Mouse (Mus musculus): ENCODE measurements around the gene Slc38a10.

Gene Slc38a10

DNA sequence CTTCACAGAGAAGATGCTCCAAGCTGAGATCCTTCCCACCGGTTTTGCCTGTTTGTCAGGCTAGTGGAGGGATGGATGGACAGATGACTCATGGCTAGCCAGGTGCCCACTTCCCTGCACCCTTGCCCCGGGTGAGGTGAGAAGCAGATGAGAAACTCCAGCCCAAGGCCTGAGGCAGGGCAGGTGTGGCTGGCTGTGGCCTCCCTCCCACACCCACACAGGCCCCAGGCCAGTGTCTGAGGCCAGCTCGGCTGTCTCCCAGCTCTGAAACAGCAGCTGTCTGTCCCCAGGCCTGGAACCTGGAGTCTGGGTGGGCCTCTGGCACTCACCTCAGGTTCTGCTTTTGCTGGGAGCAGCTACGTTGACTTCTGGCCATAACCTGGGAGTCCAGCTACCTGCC lies 24.8 kb upstream of the Slc38a10 start:
- DNase-seq (ENCODE audit: low spot score in 2 of 2), result no peak

DNA sequence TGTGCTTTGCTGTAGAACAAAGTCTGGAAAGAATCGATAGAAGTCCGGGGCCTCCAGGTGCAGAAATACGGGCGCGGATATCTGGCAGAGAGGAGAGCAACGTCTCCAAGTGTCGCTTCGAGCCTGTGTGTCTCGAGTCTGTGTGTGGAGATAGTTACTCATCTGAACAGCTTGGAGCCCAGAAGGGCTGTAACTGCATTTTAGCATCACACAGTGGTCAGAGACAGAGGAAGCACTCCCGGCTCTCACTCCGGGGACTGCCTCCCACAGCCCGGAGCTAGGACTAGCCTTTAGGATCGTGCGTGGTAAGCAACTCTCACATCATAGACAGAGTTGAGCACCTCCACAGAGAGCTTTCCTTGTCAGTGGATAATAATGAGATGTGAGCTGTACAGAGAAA lies 22.1 kb upstream of the Slc38a10 start:
- DNase-seq (ENCODE audit: low spot score in 2 of 2), result peak; percentile 33 to 42

DNA sequence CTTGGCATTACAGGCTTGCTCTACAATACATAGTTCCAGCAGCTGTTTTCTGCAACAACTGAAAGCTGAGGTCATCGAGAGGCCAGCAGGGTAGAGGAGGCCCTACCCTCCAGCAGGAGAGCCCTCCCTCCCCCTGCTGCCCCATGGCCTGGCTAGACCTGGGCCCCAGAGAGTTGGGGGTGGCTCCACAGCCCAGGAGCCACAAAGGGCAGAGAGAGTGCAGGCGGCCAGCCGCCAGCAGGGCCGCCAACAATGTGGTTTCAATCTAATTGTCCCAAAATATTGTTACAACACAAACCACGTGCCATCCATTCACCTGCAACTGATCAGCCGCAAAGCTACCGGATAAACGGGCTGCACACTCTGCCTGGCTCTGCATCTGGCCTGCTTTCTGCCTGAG lies 20.0 kb upstream of the Slc38a10 start:
- no peak for DNase-seq (ENCODE audit: low spot score in 2 of 2)

DNA sequence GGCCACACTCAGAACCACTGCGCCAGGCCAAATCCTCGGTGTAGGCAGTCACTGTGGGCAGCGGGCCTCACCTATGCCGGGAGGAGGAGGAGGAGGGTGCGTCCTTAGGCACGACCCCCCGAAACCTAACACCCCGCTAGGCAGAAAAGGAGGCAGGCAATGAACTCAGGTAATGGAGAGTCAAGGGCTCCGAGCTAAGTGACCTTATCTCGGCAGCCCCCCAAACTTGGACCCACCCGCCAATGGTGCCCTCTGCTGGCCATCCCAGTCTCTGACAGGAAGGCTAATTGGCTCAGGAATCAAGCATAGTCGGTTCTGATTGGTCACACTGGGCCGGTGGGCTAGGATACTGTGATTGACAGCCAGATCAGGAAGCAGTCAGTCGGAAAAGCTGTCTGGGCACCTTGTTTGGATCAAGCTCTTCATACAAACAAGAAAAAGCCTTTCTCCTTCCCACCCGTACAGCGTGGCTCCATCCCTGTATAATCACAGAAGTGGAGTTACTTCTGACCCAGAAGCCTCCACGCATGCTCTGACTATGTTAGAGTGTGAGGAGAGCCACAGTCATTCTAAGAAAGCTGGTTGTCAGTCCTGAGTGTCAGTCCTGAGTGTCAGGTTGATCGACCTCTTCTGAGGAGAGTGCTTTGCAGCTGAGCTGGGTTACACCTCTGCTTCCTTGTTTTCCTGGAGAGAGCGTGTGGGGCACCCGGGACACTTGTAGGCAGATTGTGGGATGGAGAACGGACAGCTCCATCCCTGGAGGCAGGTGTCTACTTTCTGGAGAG lies 18.3 kb upstream of the Slc38a10 start:
- DNase-seq (ENCODE audit: low spot score in 2 of 2), result peak; percentile 51 to 60

DNA sequence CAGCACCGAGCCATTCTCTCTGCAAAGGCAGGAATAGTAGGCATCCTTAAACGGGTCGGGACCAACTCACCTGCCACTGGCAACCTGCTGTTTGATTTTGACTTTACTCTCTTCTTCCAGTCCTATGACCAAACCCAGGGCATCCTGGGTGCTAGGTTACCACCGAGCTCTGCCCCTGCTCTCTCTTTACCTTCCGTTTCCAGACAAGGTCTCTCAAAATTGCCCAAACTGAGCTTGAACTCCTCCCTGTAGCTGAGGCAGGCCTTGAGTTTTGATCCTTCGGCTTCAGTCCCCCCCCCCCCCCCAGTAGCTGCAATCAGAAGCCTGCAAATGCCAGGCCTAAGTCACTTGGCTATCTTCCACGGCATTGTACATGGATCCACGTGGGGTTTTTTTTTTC lies 17.4 kb upstream of the Slc38a10 start:
- DNase-seq (ENCODE audit: low spot score in 2 of 2), result no peak

DNA sequence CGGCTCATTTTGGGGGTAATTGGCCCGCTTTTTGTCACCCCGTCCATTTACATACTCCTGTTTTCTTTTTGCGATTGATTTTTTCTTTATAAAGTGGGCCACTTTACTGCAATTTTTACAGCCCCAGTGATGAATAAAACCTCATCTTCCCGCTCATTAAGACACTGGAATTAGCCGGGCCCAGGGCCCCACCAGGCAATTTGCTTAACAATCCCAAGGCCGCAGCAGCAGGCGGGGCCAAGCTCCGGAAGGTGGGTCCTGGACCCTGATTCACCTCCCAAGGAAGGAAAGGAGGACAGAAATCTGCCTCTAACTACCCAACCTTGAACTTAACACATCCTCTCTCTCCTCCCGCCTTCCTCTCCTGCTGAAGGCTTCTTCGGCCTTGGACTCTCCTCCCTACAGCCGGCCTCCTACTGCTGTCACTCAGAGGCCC lies 16.8 kb upstream of the Slc38a10 start:
- DNase-seq (ENCODE audit: low spot score in 2 of 2), result no peak

DNA sequence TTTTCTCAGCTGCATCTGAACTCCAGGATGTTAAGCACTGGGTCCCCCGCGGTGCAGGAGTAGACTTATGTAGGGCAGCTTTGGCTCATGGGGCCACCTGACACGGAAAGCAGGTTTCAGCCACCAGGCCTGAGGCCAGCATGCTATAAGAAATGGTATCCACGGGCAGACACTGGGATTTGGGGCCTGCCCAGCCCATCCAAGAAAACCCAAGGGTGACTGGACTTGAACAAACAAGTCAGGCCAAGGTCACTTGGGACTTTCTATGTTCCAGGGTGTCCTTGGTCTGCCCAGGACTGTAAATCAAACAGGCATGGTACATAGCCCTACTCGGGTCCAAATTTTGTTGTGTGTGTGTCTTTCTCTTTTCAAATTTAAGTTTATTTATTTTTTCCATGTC lies 15.9 kb upstream of the Slc38a10 start:
- DNase-seq (ENCODE audit: low spot score in 2 of 2), result no peak

DNA sequence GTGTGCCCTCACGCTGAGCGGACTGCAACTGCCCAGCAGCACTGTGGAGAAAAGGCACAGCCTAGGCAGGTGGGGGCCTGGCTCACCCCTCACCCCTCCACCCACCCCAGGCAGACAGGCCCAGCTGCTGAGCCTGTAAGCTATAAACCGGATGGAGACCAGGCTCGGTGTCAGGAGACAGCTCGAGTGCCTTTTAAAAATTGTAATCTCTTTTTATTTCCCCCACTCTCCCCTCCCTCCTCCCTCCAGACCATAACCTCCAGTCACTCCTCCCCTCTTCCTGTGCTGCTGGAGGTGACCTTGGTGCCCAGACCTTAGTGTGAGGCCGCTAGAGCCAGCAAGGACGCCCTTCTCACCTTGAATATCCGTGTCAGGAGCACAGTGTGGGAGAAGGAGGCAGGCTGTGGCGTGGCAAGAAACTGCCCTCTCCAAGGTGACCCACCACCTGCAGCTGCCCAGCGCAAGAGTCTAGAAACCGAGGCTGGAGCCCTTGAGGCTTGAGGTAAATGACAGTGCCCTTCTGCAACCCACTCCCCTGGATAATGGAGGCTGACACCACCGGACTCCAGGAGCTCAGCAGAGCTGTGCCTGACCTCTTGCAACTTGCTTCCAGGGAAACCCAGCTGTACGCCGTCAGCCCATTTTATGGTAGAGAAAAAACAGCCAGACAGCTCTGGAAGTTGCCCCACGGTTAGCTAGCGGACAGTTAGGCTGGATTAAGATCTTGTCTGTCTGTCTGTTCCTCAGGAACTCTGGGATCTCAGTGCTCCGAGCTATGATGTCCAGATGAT lies 13.5 kb upstream of the Slc38a10 start:
- DNase-seq (ENCODE audit: low spot score in 2 of 2), result no peak

DNA sequence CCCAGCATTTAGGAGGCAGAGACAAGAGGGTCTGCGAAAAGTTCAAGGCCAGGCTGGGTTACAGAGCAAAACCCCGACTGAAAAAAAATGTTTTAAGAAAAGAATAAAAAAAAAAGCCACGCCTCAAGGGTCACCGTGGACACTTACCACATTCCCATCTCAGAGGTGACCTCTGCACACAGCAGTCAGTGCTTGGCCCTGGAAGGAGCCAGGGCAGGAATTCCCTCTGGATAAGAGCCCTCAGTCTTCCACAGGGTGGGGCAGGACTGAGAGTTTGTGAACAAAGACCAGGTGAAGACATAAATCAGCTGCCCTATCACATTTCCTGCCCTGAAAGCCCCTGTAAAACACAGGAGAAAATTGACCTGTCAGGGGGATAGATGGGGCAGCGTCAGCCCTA lies 12.9 kb upstream of the Slc38a10 start:
- no peak for DNase-seq (ENCODE audit: low spot score in 2 of 2)

DNA sequence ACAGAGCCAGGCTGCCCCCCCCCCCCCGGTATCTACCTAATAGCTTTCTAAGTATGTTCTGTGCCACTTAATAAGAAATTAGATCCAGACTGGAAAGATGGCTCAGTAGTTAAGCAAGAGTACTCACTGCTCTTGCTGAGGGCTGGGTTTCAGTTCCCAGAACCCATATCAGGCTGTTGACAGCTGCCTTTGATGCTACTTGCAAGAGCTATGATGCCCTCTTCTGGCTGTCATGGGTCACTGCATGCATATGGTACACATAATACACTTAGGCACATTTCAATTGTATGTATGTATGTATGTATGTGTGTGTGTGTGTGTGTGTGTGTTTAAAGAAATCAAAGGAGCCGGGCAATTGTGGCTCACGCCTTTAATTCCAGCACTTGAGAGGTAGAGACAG lies 12.1 kb upstream of the Slc38a10 start:
- no peak for DNase-seq (ENCODE audit: low spot score in 2 of 2)

DNA sequence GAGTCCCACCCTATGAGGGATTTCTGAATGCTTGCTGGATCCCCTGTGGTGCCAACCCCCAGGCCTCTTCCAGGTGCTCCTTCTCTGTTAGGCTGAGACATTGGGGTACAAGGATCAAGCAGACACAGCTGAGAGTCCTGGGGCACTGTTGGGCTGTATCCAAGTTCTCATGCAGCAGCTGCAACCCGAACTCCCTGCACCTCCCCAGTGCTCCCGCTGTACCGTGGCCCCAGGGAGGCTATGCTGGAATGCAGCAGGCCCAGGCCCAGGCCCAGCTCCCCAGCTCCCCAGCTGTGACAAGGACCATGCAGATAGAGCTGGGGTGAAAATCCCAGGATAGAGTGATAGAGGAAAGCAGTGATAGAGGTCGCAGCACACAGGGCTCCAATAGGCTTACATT lies 10.1 kb upstream of the Slc38a10 start:
- no peak for DNase-seq (ENCODE audit: low spot score in 2 of 2)

DNA sequence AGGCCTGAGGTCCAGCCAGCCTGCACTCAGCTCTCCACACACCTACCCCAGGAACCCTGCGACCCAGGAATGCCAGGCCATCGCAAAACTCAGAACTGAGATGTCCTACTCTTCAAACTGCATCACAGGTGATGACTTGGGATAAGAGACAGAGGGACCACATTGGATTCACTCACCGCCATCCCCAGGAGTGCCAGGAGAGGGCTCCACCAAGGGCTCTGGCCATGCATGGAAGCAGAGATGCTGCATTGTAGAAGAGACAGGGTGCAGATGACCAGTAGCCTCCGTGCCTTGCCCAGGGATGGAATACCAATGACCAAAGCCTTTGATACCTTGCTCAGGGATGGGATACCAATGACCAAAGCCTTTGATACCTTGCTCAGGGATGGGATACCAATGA lies 9.3 kb upstream of the Slc38a10 start:
- no peak for DNase-seq (ENCODE audit: low spot score in 2 of 2)

DNA sequence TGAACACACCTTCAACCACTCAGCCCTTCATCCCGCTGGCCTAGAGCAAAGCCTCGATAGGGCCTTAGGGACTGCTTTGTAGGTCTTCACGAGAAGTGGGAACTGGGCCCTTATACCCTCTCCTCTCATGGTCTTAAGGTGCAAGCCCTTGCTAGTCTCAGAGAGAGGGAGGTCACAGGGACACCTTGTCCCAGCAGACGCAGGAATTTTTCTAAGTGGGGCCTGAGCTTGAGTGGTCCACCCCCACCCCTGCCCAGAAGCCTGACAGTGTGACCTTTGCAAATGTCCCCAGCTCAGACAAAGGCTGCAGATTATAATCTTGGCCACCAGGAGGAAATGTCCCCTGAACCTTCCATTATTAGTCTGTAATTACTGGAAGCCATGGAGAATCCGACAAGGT lies 8.5 kb upstream of the Slc38a10 start:
- DNase-seq (ENCODE audit: low spot score in 2 of 2), result no peak

DNA sequence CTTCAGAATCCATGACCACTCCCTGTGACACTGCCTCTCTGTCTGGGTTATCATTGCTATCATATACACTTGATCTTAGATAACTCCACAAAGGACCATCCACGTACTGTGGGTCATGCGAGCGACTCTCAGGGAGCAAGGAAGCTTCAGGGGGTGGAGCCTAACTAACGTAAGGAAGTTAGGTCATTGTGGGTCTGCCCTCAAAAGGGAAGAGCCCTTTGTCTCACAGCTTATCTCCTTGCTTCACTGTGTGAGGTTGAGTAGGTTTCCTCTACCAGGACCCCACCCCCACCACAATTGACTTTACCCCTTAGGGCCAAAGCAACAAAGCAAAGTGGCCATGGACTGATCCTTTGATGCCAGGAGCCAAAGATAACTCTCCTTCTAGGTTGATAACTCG lies 7.7 kb upstream of the Slc38a10 start:
- no peak for DNase-seq (ENCODE audit: low spot score in 2 of 2)

DNA sequence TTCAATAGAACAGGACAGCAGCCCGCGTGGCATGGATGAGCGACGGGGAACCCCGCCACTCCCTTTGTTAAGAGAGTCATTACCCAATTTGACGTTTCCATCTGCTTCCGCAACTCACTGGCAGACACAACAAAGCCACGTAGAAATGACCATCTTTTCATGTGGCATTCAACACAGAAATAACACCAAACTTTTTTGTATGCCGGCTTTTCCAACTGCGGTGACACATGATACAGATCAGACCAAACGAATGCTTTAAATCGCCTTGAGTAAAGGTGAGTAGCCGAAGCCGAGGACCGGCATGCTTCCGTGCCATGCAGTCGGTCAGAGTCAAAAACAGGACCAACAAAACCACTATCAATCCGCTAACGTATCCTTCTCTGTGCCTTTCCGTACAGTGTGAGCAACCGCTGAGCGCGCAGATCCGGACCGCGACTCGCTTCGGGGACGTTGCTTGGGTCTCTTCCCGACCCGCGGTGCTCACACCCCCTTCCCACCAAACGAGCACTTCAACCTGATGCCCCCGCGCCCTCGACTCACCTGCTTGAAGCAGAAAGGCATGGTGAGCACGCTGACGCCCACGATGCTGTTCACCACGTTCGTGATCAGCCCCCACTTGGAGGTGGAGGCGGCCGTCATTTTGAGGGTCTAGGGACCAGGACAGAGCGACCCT lies 570 bp downstream of the Slc38a10 start:
- DNase-seq (ENCODE audit: low spot score in 2 of 2), result peak; percentile 15 to 34

DNA sequence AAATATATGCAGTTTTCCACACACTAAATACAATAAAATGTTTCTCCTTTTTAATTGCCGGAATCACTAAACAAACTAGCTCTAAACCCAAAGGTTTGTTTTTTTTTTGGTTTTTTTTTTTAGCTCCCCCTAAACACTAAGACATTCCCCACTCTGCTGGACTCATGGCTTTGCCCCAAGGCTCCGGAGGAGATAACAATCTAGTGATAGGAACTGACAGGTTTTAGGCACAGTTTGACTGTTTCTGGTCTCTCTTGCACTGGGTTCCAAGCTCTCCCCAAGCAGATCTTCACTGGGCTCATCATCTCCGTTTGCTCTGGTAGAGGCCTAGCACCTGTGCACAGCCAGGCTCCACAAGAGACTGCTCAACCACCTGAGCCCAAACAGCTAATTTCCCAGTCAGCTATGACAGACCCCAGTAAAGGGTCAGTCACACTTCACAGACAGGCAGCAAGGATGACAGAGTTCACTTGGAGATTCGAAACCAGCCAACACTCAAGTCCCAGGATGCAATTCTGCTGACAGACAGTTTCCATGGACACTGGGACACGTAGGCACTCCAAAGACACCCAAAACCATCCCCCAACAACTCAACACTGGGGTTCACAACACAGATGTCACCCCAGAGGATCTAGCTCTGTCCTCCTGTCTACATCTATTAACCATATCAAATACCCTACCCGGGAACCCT lies 1.5 kb downstream of the Slc38a10 start:
- no peak for DNase-seq (ENCODE audit: low spot score in 2 of 2)

DNA sequence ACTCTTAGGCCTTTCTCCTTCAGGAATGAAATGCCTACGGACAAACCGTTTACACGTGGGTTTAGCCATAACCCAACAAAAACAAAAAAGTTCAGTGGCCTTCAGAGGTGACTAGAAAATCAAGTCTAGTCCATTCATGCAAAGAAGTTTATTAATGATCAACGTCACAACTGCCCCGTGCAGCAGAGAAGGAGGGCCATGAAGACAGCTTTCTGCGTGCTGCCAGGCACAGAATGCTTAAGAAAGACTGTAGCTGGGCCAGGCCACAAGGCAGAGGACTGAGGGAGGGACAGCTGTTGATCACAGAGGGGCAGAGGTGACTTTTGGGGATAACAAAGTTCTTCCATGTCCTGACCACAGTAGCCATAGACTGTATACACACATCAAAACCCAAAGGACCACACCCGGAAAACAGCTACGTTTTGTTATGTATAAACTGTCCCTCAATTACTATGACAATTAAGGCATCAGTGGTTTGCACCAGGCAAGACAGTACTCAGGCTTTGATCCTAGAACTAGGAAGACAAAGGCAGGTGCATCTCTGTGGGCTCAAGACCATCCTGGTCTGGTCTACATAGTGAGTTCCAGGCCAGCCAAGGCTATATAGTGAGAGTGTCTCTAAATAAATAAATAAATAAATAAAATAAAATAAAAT lies 2.8 kb downstream of the Slc38a10 start:
- DNase-seq (ENCODE audit: low spot score in 2 of 2), result no peak

DNA sequence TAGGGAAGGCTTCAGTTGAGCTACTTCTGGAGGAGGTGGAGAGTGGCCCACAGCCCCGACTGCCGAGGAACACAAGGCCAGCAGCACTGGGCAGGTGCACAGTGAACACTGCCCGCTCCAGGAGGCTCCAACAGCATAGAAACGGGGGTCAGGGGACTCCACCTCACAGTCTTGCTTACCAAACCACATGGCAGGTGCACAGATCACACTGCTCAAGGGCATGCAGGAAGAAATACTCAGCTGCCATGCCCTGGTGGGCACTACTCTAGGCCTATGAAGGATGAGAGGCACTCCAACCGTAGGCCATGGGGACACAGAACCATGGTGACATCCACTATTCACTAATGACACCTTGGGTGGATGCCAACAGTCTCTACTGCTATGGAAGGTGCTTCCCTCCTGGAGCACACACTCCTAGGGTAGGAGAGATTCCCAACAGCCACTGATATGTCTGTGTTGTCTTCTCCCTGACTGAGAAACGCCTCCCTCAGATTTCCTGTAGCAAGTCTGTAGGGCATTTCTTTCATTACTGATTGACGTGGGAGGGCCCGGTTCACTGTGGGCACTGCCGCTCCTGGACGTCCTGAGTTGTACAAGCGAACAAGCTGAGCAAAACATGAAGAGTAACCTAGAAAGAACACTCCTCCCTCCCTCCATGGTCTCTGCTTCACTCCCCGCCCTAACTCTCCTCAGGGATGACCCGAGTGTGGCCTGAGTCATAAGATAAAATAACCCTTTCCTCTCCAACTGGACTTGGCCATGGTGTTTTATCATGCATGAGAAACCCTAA lies 7.2 kb downstream of the Slc38a10 start:
- DNase-seq (ENCODE audit: low spot score in 2 of 2), result no peak

DNA sequence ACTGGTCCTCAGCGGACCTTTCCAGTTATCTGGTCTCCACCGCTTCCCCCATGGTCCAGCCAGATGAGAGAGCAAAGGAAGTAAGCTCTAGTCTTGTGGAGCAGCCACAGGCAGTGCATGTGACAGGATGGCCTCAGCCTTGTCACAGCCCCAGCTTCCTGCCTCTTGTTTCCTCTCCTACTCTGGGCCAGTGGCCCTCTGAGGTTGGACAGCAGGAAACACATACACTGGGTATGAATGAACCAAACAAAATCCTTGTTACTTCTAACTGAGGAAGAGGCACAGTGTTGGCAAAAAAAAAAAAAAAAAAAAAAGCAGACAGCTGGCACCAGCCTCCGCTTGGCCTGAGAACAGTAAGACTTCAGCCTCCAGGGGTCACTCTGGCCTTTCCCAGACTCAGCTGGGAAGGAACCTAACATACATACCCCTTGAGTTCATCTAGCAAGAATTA lies 8.5 kb downstream of the Slc38a10 start:
- DNase-seq (ENCODE audit: low spot score in 2 of 2), result no peak

DNA sequence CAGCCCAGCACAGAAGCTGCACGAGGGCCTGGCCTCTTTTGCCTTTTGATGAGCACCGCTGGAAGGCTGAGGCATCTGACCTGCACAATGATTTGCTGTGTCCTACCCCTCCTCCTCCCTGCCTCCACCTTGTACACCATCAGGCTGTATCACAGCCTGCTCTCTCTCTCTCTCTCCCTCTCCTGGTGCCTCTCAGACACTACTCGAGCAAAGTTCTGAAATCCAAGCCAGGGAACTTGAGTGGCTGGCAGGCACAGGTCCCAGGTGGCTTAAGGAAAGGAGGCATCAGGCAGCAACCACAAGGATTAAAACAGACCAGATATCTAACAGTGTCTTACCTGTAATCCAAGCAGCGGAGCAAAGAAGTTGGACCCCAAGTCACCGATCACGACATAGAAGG lies 10.9 kb downstream of the Slc38a10 start:
- no peak for DNase-seq (ENCODE audit: low spot score in 2 of 2)

DNA sequence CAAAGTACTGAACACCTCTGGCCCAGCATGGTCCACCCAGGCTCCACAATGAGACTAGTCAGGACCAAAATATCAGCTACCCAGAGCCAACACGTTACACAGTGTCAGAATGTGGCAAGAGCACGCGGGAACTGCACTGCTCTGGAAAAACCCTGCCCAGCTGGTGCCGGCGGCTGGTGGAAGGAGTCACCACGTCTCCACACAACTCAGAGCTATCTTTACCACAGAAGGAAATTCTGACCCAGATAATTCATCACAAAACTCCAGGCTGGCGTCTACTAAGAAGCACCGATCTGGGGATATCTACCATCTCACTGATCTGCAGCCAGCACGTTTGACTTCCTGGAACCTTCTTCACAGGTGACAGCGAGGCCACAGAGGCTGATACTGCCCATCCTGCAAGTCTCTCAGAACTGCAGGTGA lies 11.8 kb downstream of the Slc38a10 start:
- DNase-seq (ENCODE audit: low spot score in 2 of 2), result peak; percentile 26 to 37
